Mouse (Mus musculus) C2C12 (cell line): ENCODE results near the gene Eif4g1. TPM values are rescaled to one million over a fixed set of nuclear protein-coding genes. Genes with fewer than 3 reads are reported as not detected.
A peak's percentile ranks its signal among the peaks of the same experiment; 100 is the strongest.

Experiments used
- H3K27me3 ChIP-seq: one replicate; pipeline ENCODE4 v1.6.1; 2011; ENCODE audit not compliant: control insufficient read depth, insufficient read depth, insufficient read length
- H3K36me3 ChIP-seq: one replicate; pipeline ENCODE4 v1.6.1; 2011; ENCODE audit not compliant: control insufficient read depth, insufficient read depth
- H3K4me3 ChIP-seq: one replicate; pipeline ENCODE4 v1.5.1; 2011; ENCODE audit warnings: mild to moderate bottlenecking, control low read depth; ENCODE audit not compliant: poor library complexity, insufficient read depth, severe bottlenecking
- H3K79me2 ChIP-seq: one replicate; pipeline ENCODE4 v1.6.1; 2011; ENCODE audit not compliant: control insufficient read depth, insufficient read depth
- H3K79me3 ChIP-seq: one replicate; pipeline ENCODE4 v1.6.1; 2011; ENCODE audit warnings: low read depth, control low read depth
- H3ac ChIP-seq: one replicate; pipeline ENCODE3; 2011; ENCODE audit warnings: low read depth; ENCODE audit not compliant: control insufficient read depth, insufficient read length
- CEBPB ChIP-seq: IDR thresholded peaks from one replicate; pipeline ENCODE4 v1.6.1; 2011; ENCODE audit warnings: low read depth, mild to moderate bottlenecking, control low read depth, moderate library complexity
- CTCF ChIP-seq: IDR thresholded peaks from one replicate; pipeline ENCODE4 v1.5.1; 2011; ENCODE audit not compliant: control insufficient read depth, insufficient read depth, insufficient read length
- FOSL1 ChIP-seq: IDR thresholded peaks from one replicate; pipeline ENCODE4 v1.8.0; 2011; ENCODE audit warnings: mild to moderate bottlenecking, low read length; ENCODE audit not compliant: poor library complexity, insufficient read depth, severe bottlenecking
- MAX ChIP-seq: IDR thresholded peaks from one replicate; pipeline ENCODE4 v1.6.1; 2011; ENCODE audit warnings: mild to moderate bottlenecking, control low read depth
- MYOD1 ChIP-seq: IDR thresholded peaks from one replicate; pipeline ENCODE4 v1.6.1; 2011; ENCODE audit warnings: low read depth; ENCODE audit not compliant: control insufficient read depth, insufficient read length
- MYOG ChIP-seq: IDR thresholded peaks from one replicate; pipeline ENCODE4 v1.6.1; 2011; ENCODE audit not compliant: control insufficient read depth, insufficient read length; ENCODE audit errors: extremely low read depth
- USF1 ChIP-seq: IDR thresholded peaks from one replicate; pipeline ENCODE4 v1.6.1; 2011; ENCODE audit warnings: low read depth, mild to moderate bottlenecking, control low read depth, moderate library complexity
- polyA plus RNA-seq: library from polyadenylated mRNA; unstranded; fragments of >200 nt; fragmentation: generic; extraction: Trizol; gene quantifications from one replicate; pipeline ENCODE4 v1.2.1, GENCODE M21; 2012; ENCODE audit warnings: missing spikeins

Gene Eif4g1
- polyA plus RNA-seq, 1 experiment, result 342 TPM

- H3ac ChIP-seq, result no peak overlapping the region
- no peaks in the 10 kb centered on the region for H3K27me3 ChIP-seq
- H3K79me2 ChIP-seq, result no peaks in the 10 kb centered on the region
- H3K4me3 ChIP-seq, result no peak overlapping the region
- H3K36me3 ChIP-seq, result no peaks in the 10 kb centered on the region
- no peaks in the 10 kb centered on the region for H3K79me3 ChIP-seq
- TF ChIP-seq FOSL1 (no peak), CTCF (peak; percentile 75), MYOG (no peak)
These were observed 26.0 kb upstream of the Eif4g1 start for GRCm38 (mm10) chr16:20642161-20642560.

GRCm38 (mm10) chr16:20643911-20644310, 24.2 kb upstream of the Eif4g1 start:
- no peaks in the 10 kb centered on the region for H3K79me2 ChIP-seq
- no peak for TF ChIP-seq MYOG
- no peak for TF ChIP-seq FOSL1
- no peak for TF ChIP-seq MYOD1
- TF ChIP-seq USF1, result no peak
- no peak for TF ChIP-seq MAX
- TF ChIP-seq CEBPB, result no peak
- TF ChIP-seq CTCF, result no peak
- H3K27me3 ChIP-seq, result no peaks in the 10 kb centered on the region
- no peaks in the 10 kb centered on the region for H3K36me3 ChIP-seq
- H3K79me3 ChIP-seq, result no peaks in the 10 kb centered on the region
- H3ac ChIP-seq, result no peak overlapping the region
- H3K4me3 ChIP-seq, result no peak overlapping the region

GRCm38 (mm10) chr16:20651076-20651946, 16.8 kb upstream of the Eif4g1 start, which contains the start of gene Psmd2:
TSS of gene Psmd2 (plus strand) at chr16:20651652.
- Histone ChIP-seq H3K4me3 (peak within 1 kb of the TSS; percentile 95), H3K79me3 (peaks cover 24% of the 10 kb centered on the region), H3K36me3 (peaks cover 39% of the 10 kb centered on the region), H3K27me3 (no peaks in the 10 kb centered on the region), H3ac (peak within 1 kb of the TSS; percentile 94), H3K79me2 (peaks cover 44% of the 10 kb centered on the region)
- no peak for TF ChIP-seq USF1
- TF ChIP-seq MAX, result no peak
- no peak for TF ChIP-seq MYOD1
- no peak for TF ChIP-seq CTCF
- no peak for TF ChIP-seq MYOG
- TF ChIP-seq FOSL1, result no peak
- no peak for TF ChIP-seq CEBPB

- H3K4me3 ChIP-seq, result peak overlapping the region; percentile 95
- peaks cover 44% of the 10 kb centered on the region for H3K79me2 ChIP-seq
- peaks cover 45% of the 10 kb centered on the region for H3K36me3 ChIP-seq
- TF ChIP-seq CTCF (no peak), CEBPB (no peak), MYOD1 (no peak), MAX (no peak), MYOG (no peak), FOSL1 (no peak), USF1 (no peak)
- no peaks in the 10 kb centered on the region for H3K27me3 ChIP-seq
- H3K79me3 ChIP-seq, result peaks cover 24% of the 10 kb centered on the region
- H3ac ChIP-seq, result peak overlapping the region; percentile 93
These were observed 16.2 kb upstream of the Eif4g1 start for GRCm38 (mm10) chr16:20651947-20652310.

GRCm38 (mm10) chr16:20653315-20653714, 14.8 kb upstream of the Eif4g1 start:
- Histone ChIP-seq H3K4me3 (no peak overlapping the region), H3K36me3 (peaks cover 59% of the 10 kb centered on the region), H3ac (no peak overlapping the region), H3K27me3 (no peaks in the 10 kb centered on the region), H3K79me3 (peaks cover 24% of the 10 kb centered on the region), H3K79me2 (peaks cover 44% of the 10 kb centered on the region)
- TF ChIP-seq CTCF (no peak), USF1 (no peak), FOSL1 (no peak), MAX (no peak), MYOG (no peak), CEBPB (no peak), MYOD1 (no peak)

GRCm38 (mm10) chr16:20657661-20658060, 10.5 kb upstream of the Eif4g1 start:
- peaks cover 95% of the 10 kb centered on the region for H3K36me3 ChIP-seq
- H3K79me2 ChIP-seq, result peaks cover 31% of the 10 kb centered on the region
- H3K27me3 ChIP-seq, result no peaks in the 10 kb centered on the region
- TF ChIP-seq MAX, result no peak
- H3K79me3 ChIP-seq, result peaks cover 13% of the 10 kb centered on the region
- no peak overlapping the region for H3K4me3 ChIP-seq
- H3ac ChIP-seq, result no peak overlapping the region
